9 mouse cellular contexts compared by ENCODE assay signal in the genomic region with DNA sequence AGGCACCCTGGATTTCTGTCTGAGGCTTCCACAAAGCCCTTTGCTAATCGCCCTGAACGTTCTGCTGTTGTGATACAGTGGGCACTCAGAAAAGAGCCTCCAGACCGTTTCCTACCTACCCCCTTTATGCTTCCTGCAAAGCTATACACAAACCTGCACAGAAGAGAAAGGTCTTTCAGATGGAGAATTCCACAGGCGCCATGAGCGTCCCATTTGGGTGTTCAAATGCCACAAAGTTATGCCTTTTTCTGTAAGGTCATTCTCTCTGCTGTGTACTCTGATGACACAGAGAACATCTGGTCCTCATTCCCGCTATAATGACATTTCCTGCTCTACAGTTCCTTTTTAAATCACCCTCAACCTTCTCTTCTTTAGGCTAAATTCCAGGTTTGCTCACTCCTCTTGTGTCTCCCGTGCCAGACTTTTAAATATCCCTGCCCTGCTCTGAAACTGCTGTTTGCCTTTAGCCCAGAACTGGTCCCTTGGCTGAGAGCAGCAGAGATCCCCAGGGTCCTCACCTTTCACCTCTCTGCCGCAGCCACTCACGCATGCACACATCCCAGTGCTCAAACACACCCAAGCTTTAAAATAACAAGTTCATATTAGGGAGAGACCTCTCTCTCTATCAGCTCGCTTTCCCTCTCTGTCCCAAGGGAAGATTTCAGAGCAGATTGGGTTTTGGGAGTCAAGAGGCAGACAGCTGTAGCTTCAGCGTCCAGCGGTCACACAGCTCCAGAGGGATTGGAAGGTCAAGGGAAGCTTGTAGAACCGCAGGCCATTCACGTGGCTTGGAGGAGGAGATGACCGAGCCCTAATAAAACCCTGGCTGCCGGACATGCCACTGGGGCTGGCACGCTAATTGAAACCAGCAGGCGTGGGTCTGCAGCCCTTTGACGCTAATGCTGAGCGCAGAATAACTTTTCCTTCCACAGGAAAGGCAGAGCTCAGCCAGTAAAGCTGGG.
DNase-seq lines count a peak whose midpoint lies in the region; ATAC-seq and TF ChIP-seq lines count a peak whose summit lies in the region.
"Had no signal": no experiment of that assay in that cellular context is flagged by ENCODE, and none has a peak within 500 bp of the region (broad histone marks: within the 10 kb centered on the region; RNA-seq: fewer than 3 reads in every experiment).

No protein-coding gene starts in this region.

- H3K9ac ChIP-seq in forebrain, embryonic 12.5 days = no peak overlapping the region
- H3K9ac ChIP-seq in forebrain, postnatal 0 days = no peak overlapping the region
- no peak overlapping the region for H3K9ac ChIP-seq in intestine, embryonic 15.5 days
- H3K9ac ChIP-seq in stomach, postnatal 0 days (ENCODE audit: low read length) = 0 out of 2 replicates have a peak overlapping the region, but pooled peaks have one; percentile 18

- no peak for TF ChIP-seq CTCF in forebrain, postnatal 0 days (IDR thresholded peaks at IDR 0.05; ENCODE audit: low read depth)
- no peak for TF ChIP-seq CTCF in stomach, postnatal 0 days (IDR thresholded peaks at IDR 0.05; ENCODE audit: low read depth)

- H3K9me3 ChIP-seq in forebrain, embryonic 12.5 days = no peaks in the 10 kb centered on the region
- H3K9me3 ChIP-seq in forebrain, postnatal 0 days (ENCODE audit: low read length) = no peaks in the 10 kb centered on the region
- no peaks in the 10 kb centered on the region for H3K9me3 ChIP-seq in intestine, embryonic 15.5 days
- H3K9me3 ChIP-seq in stomach, postnatal 0 days (ENCODE audit: control insufficient read depth, low read length) = no peaks in the 10 kb centered on the region

- 0 out of 2 replicates have a peak overlapping the region, but pooled peaks have one; percentile 19 for H3K27ac ChIP-seq in forebrain, embryonic 12.5 days
- H3K27ac ChIP-seq in forebrain, postnatal 0 days (ENCODE audit: low read depth, low read length) = no peak overlapping the region
- H3K27ac ChIP-seq in brown adipose tissue, adult 24 weeks (replicated peaks; ENCODE audit: low read depth, low read length) = peak overlapping the region; percentile 92
- no peak overlapping the region for H3K27ac ChIP-seq in intestine, embryonic 15.5 days
- no peak overlapping the region for H3K27ac ChIP-seq in stomach, postnatal 0 days (replicated peaks)

- H3K27me3 ChIP-seq in forebrain, embryonic 12.5 days = no peaks in the 10 kb centered on the region
- no peaks in the 10 kb centered on the region for H3K27me3 ChIP-seq in forebrain, postnatal 0 days (ENCODE audit: insufficient read depth, low read length)
- no peaks in the 10 kb centered on the region for H3K27me3 ChIP-seq in intestine, embryonic 15.5 days (replicated peaks)
- H3K27me3 ChIP-seq in stomach, postnatal 0 days (ENCODE audit: control insufficient read depth, insufficient read depth, low read length) = no peaks in the 10 kb centered on the region
- H3K27me3 ChIP-seq: CH12.LX had no signal

- no peak overlapping the region for H3K4me2 ChIP-seq in forebrain, embryonic 12.5 days
- H3K4me2 ChIP-seq in forebrain, postnatal 0 days (ENCODE audit: low read depth) = no peak overlapping the region
- peak overlapping the region; percentile 14 for H3K4me2 ChIP-seq in intestine, embryonic 15.5 days (replicated peaks)
- H3K4me2 ChIP-seq in stomach, postnatal 0 days (replicated peaks; ENCODE audit: low read depth) = peak overlapping the region; percentile 20; the same call in 1 of the 2 replicates

- H3K4me1 ChIP-seq in forebrain, embryonic 12.5 days = peaks cover 8% of the 10 kb centered on the region; the same call in 1 of the 2 replicates
- H3K4me1 ChIP-seq in forebrain, postnatal 0 days (ENCODE audit: insufficient read depth) = no peaks in the 10 kb centered on the region
- H3K4me1 ChIP-seq in brown adipose tissue, adult 24 weeks (ENCODE audit: control insufficient read depth, insufficient read depth, insufficient read length, low read length) = peaks cover 8% of the 10 kb centered on the region
- peaks cover 6% of the 10 kb centered on the region; the same call in 1 of the 2 replicates for H3K4me1 ChIP-seq in intestine, embryonic 15.5 days (replicated peaks)
- H3K4me1 ChIP-seq in stomach, postnatal 0 days (replicated peaks; ENCODE audit: control insufficient read depth, insufficient read depth) = no peaks in the 10 kb centered on the region; the same call in 1 of the 2 replicates

- no peak for ATAC-seq in forebrain, embryonic 12.5 days (ENCODE audit: low FRiP score)
- no peak for ATAC-seq in forebrain, postnatal 0 days
- ATAC-seq in intestine, embryonic 15.5 days = no peak
- ATAC-seq in stomach, postnatal 0 days (ENCODE audit: low FRiP score, low TSS enrichment) = no peak; the same call in 1 of the 2 replicates
- no peak for ATAC-seq in activated CD4-positive, CD25-positive, alpha-beta regulatory T cell, adult 4 months

- DNase-seq in forebrain, postnatal 0 days = no peak
- DNase-seq in gastrocnemius, postnatal 4 days (ENCODE audit: low spot score in 2 of 2) = peak; percentile 28 to 48
- peak; percentile 9 for DNase-seq in lung, postnatal 36 days
- no peak for DNase-seq in stomach, postnatal 0 days (ENCODE audit: low spot score)

- no peak overlapping the region for H3K4me3 ChIP-seq in forebrain, embryonic 12.5 days (replicated peaks)
- H3K4me3 ChIP-seq in forebrain, postnatal 0 days (ENCODE audit: low read depth, low read length) = no peak overlapping the region
- H3K4me3 ChIP-seq in brown adipose tissue, adult 24 weeks (ENCODE audit: insufficient read depth, low read depth, low read length) = peak overlapping the region; percentile 9; the same call in 1 of the 2 replicates
- no peak overlapping the region for H3K4me3 ChIP-seq in intestine, embryonic 15.5 days (replicated peaks)
- no peak overlapping the region for H3K4me3 ChIP-seq in stomach, postnatal 0 days (ENCODE audit: low read depth, low read length)

- 63% methylated on average over 20 of the region's 20 CpGs for WGBS in forebrain, embryonic 12.5 days
- WGBS in forebrain, postnatal 0 days = 64% methylated on average over 20 of the region's 20 CpGs
- 37% methylated on average over 20 of the region's 20 CpGs for WGBS in intestine, embryonic 15.5 days
- WGBS in stomach, postnatal 0 days = 42% methylated on average over 20 of the region's 20 CpGs

- TF ChIP-seq EP300 in stomach, postnatal 0 days (optimal IDR thresholded peaks at IDR 0.05) = no peak

- no peaks in the 10 kb centered on the region for H3K36me3 ChIP-seq in forebrain, embryonic 12.5 days (replicated peaks)
- H3K36me3 ChIP-seq in forebrain, postnatal 0 days (ENCODE audit: insufficient read depth) = no peaks in the 10 kb centered on the region
- no peaks in the 10 kb centered on the region for H3K36me3 ChIP-seq in intestine, embryonic 15.5 days
- no peaks in the 10 kb centered on the region for H3K36me3 ChIP-seq in stomach, postnatal 0 days (ENCODE audit: control insufficient read depth, insufficient read depth, low read length)

Comparison
In these comparisons a context has a peak if more than half of its experiments do, and no peak if none do; other contexts are left out.
1. H3K27ac ChIP-seq: peak in forebrain, embryonic 12.5 days (single experiment) and brown adipose tissue, adult 24 weeks (single experiment); none in forebrain, postnatal 0 days (single experiment), intestine, embryonic 15.5 days (single experiment) and stomach, postnatal 0 days (single experiment).
2. H3K4me2 ChIP-seq: peak in intestine, embryonic 15.5 days (single experiment) and stomach, postnatal 0 days (single experiment); none in forebrain, embryonic 12.5 days (single experiment) and forebrain, postnatal 0 days (single experiment).
3. DNase-seq: peak in gastrocnemius, postnatal 4 days (2 of 2) and lung, postnatal 36 days (single experiment); none in forebrain, postnatal 0 days (single experiment) and stomach, postnatal 0 days (single experiment).